Mouse (Mus musculus) c-Kit-positive CD71-positive TER-119-negative erythroid progenitor cells, embryonic 14.5 days (primary cell): Measurements from ENCODE around the gene Cc2d2b.

ENCODE experiments used
- DNase-seq: peaks from one replicate; pipeline ENCODE4 v3.0.0-alpha.2; 2013; ENCODE audit warnings: low read depth

The Cc2d2b gene

DNA sequence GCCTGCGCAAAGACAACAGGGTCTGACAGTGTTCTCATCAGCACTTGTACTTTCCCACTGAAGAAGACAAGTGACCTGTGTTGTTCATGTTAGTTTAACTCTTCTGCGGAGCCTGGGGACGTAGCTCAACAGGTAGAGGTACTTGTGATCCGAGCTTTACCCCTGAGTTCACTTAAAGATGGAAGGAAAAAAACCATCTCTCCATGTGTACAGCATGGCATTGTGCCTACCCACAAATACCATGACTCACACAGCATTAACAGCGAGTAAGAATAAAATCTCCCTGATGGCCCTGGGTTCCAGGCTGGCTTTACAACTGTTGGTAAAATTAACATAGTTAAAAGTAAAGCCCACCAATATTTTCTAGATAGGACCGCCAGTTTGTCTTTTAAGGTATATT, 85.9 kb downstream of the Cc2d2b start:
- no peak for DNase-seq

DNA sequence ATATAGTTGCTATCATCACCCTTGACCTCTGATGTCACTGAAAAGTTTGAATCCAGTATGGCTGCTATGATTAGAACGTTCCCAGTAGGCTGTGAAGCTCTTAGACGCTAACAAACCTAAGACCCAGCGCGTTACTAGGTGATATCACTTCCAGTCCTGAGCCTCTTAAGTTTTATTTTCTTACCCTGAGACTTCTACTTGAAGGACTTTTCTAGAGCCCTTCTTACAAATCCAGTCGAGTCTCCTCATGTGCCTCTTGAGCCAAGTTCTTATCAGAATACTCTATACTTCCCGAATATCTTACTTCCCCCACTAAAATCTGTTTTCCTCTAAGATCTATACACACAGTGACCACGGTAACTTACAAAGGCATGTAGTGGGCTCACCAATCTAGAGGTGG, 89.7 kb downstream of the Cc2d2b start:
- DNase-seq: no peak

DNA sequence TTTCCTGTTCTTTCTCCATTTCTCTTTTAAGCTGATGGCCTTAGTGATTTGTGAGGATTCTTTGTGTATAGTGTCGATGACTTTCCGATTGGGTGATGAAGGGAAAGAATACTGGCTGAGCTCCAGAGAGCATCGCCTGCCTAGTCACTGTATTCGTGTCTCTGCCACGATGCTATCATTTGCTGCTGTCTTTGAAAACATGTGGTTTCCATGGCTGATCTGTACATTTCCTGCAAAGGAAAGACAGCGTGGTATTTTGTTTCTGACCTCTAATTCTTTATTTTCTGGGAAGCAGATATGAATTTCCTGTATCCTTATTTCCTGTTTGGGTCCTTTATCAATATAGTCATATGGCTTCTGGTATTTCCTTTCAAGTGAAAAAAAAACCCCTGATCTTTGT, 91.8 kb downstream of the Cc2d2b start:
- DNase-seq: no peak

DNA sequence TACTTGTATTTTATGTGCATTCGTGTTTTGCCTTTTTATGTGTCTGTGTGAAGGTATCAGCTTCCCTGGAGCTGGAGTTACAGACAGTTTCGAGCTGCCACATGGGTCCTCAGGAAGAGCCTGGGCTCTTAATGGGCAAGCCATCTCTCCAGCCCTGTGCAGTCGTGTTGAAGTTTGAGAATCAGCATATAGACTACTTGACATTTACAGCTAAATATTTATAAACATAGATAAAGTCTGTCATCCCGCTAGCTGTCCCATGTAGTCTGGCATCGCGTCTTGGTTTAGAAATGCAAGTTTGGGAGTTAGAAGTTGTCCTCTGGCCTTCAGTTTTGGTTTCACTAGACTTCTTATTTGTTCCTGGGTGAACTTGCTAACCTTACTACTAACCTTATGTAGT, 92.5 kb downstream of the Cc2d2b start:
- no peak for DNase-seq

DNA sequence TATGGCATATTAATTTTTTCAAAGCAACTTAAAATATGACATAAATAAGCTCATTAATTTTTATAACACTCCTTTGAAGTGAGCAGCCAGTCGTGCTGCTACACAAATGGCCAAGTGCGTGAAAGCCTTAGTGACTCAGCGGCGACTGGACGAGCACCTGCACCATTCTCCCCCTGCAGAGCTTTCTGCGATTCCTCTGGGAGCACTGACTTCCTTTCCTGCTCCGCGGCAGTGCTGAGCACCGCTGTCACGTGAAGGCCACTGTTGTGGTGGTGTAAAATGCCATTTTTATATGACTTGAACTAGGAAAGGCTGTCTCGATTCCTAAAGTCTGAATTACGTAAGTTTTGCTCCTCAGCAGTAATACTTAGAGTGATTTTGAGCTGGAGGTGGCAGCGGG, 93.0 kb downstream of the Cc2d2b start:
- DNase-seq: no peak

GRCm38 (mm10) chr19:40844731-40845130, 96.2 kb downstream of the Cc2d2b start:
- DNase-seq: no peak

DNA sequence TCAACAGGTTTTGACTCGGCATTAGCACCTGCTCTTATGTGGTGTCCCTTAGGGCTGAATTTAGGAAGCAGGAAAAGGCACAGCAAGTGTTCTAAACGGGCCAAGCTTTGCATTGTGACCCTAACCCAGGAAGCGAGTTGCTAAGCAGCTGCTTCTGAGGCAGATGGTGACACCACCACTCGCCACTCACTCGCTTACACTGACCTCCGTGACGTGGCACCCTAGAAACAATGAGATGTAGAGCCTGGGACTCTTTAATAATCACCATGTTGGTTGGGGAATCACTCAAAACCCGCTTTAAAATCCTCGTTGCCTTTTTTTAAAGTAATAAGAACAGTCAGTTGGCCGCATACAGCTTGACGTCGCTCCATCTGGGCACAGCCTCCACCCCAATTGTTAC, 100.8 kb downstream of the Cc2d2b start:
- no peak for DNase-seq

- DNase-seq: no peak
These were observed 111.0 kb downstream of the Cc2d2b start for GRCm38 (mm10) chr19:40859555-40859954.

- DNase-seq: no peak
These were observed 119.7 kb downstream of the Cc2d2b start for GRCm38 (mm10) chr19:40868284-40868683.

DNA sequence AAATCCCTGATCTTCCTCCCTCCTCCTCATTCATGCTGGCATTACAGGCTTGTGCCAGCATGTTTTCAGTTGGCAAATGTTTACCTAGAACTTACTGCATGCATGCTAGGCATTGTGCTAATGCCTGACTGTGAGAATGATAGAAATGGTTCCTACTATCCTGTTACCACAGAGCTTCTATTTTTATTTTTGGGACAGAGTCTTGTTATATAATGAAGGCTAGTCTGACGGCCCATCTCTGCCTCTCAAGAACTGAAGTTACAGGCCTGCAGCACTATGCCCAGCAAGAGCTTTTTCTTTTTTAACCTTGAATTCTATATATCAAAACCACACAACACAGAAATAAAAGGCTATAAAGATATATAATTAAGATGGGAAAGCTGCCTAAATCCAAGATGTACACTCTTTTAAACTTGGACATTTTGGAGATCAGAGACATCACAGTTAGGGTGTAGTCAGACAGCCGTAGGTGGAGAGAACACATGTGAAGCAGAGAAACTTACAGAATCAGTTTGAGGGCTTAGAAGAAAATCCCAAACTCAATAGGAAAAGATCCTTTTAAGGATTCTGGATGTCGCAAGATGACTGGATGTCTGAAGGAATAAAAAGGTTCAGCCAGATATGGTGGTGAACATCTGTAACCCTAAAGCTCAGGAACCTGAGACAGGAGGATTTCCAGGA, 121.0 kb downstream of the Cc2d2b start:
- no peak for DNase-seq

- peak; percentile 77 for DNase-seq
These were observed 124.6 kb downstream of the Cc2d2b start for GRCm38 (mm10) chr19:40872955-40873665.
